Mouse (Mus musculus) gastrocnemius, adult 2 months (tissue): ENCODE data around the gene Uqcrfs1. TPM values are rescaled to one million over a fixed set of nuclear protein-coding genes. Genes with fewer than 3 reads are reported as not detected.

ENCODE experiments used
- DNase-seq: peaks from one replicate; pipeline ENCODE4 v3.0.0; 2022
- H3K27ac ChIP-seq: fragments of 200-600 bp; 2 replicates; pipeline ENCODE4 v1.8.1; 2022; ENCODE audit warnings: mild to moderate bottlenecking
- H3K4me3 ChIP-seq: fragments of 200-600 bp; 2 replicates; pipeline ENCODE4 v1.8.1; 2022; ENCODE audit warnings: mild to moderate bottlenecking, moderate library complexity
- CTCF ChIP-seq: fragments of 200-600 bp; IDR thresholded peaks from 2 replicates; pipeline ENCODE4 v1.8.1; 2022; ENCODE audit warnings: antibody characterized with exemption, mild to moderate bottlenecking, moderate library complexity
- intact Hi-C: fragments of 180-260 bp; cut with DNase I; formaldehyde crosslinking; loops from one replicate; pipeline ENCODE4 v1.15.1; 2025
- total RNA-seq, 2 experiments: library from RNA; stranded (reverse); gene quantifications; 2 replicates each; pipeline ENCODE4 v1.2.3; 2021

The Uqcrfs1 gene
- total RNA-seq, 2 experiments from 2014 or later = 441 to 666 TPM

DNA sequence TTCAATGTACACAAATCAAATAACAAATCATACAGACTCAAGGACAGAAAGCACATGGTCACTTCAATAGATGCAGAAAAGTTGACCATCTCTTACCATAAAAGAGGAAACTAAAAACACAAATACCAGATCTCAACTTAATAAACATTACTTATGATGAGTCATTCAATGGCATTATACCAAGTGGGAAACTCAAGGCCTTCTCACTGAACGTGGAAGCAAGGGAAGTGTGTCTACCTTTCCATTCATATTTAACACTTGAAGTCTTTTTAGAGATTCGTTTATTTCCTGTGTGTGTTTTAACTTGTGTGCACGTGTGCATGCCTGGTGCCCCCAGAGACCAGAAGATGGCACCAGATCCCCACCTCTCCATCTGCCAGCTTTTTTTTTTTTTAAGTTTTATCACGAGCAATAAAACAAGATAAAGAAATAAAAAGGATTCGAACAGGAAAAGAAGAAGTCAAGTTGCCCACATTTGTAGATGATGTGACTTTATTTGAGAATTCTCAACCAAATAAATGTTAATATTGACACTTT lies 8.0 kb upstream of the Uqcrfs1 start:
- intact Hi-C loops = no loop called here
- peak; percentile 53 for TF ChIP-seq CTCF

GRCm38 (mm10) chr13:30549339-30549738 lies 4.2 kb upstream of the Uqcrfs1 start:
- TF ChIP-seq CTCF = no peak
- Histone ChIP-seq H3K27ac (no peak overlapping the region), H3K4me3 (no peak overlapping the region)
- intact Hi-C loops = loop anchor here (5.0 to 10.0 kb wide), 4 partner anchors 277 to 1258 kb away; partner anchors contain the start of gene Foxc1
- no peak for DNase-seq

More for the DNA sequence above, 8.0 kb upstream of the Uqcrfs1 start:
- H3K27ac ChIP-seq = no peak overlapping the region
- DNase-seq = no peak
- no peak overlapping the region for H3K4me3 ChIP-seq

DNA sequence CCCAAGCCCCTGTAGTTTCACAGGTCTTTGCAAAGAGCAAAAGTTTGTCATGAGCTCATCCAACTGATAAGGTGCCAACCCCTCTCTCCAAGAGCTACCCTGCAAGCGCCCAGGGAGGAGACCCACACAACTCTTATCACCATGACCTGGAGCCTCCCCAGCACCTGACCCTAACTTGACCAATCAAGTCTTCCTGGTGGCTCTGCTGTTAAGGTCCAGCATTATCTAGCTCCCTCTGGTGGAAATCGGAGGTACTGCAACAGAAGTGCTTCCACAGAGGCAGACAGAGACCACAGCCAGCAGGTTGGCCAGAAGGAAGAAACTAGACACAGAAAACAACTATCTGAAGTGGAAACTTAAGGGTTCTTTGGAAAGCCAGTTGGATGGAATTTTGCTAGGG lies 3.7 kb upstream of the Uqcrfs1 start:
- peak; percentile 98 for TF ChIP-seq CTCF
- peak; percentile 82 for DNase-seq
- Histone ChIP-seq H3K4me3 (no peak overlapping the region), H3K27ac (no peak overlapping the region)
- intact Hi-C loops = loop anchor here (5.0 to 10.0 kb wide), 4 partner anchors 277 to 1258 kb away; partner anchors contain the start of gene Foxc1

DNA sequence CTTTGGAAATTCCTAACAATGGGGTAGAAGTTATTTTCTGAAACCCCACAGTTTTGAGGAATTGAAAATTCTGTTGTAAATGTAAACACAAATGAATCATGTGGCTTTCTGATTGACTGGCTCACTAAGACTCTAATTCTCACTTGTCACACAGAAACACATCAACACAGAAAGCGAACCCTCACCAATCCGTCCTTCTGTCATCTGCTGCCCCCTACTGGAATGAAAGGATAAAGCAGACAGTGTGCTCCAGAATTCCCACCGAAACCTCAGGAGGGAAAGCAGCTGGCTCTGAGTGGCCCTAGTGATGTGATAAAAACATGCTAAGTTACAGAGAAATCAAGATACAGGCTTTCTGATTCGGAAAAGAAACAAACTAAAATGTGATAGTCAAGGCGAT lies 14.4 kb downstream of the Uqcrfs1 start:
- no peak overlapping the region for H3K27ac ChIP-seq
- TF ChIP-seq CTCF = peak; percentile 87
- no peak overlapping the region for H3K4me3 ChIP-seq
- intact Hi-C loops = loop anchor here (1.0 kb wide), 1 partner anchor 258 kb away; no protein-coding TSS in a partner anchor
- DNase-seq = peak; percentile 45

- intact Hi-C loops = no loop called here
- no peak for TF ChIP-seq CTCF
- DNase-seq = peak; percentile 57
- Histone ChIP-seq H3K4me3 (no peak overlapping the region), H3K27ac (no peak overlapping the region)
Observed at GRCm38 (mm10) chr13:30524961-30525360, 20.2 kb downstream of the Uqcrfs1 start.

DNA sequence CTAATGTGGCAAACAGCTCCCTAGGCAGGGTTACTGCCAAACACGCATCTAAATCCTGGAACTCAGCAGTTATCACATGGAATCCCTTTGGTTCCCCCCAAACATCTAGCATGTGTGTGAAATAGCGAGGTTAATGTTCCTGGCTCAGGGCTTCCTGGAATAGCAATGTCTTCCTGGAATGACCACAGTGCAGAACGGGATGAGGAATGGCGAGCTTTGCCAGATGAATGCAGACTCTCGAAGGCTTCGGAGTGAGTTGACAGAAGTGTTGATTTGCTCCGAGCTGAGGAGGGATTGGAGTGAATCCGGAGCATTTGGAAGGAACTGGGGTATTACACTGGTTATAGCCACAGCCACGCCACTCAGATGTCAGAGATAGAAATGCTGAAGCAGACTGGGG lies 21.2 kb downstream of the Uqcrfs1 start:
- intact Hi-C loops = no loop called here
- no peak for TF ChIP-seq CTCF
- peak; percentile 46 for DNase-seq
- Histone ChIP-seq H3K4me3 (peak overlapping the region; percentile 36), H3K27ac (peak overlapping the region; percentile 48)

DNA sequence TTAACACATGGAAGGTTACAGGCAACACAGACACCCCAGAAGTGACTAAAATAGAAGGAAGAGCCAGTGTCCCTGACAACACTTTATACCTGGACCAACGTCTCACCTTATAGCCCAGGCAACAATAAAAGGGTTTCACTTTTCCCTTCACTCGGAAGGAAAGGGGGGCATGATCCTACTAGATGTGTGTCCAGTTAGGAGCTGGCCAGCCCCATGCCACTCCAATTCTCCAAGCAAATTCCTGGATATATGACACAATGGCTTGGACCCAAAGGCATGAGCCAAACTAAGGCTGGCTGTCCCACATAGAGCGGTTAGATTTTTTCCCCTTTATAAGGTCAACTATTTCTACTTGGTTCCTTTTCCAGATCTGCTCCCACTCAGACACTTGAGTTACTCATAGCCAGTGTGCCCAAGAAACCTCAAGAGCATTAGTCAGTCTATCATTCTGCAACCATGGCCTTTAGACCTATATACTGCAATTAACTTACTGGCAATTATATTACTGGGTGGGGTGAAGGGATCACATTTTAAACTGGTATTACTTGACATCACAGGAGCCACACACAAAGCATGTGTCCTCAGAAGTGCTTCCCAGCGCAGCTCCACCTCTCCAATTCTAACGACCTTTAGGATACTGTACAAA lies 21.8 kb downstream of the Uqcrfs1 start:
- Histone ChIP-seq H3K4me3 (no peak overlapping the region), H3K27ac (no peak overlapping the region; the same call in 1 of the 2 replicates)
- no peak for DNase-seq
- TF ChIP-seq CTCF = no peak
- intact Hi-C loops = no loop called here

DNA sequence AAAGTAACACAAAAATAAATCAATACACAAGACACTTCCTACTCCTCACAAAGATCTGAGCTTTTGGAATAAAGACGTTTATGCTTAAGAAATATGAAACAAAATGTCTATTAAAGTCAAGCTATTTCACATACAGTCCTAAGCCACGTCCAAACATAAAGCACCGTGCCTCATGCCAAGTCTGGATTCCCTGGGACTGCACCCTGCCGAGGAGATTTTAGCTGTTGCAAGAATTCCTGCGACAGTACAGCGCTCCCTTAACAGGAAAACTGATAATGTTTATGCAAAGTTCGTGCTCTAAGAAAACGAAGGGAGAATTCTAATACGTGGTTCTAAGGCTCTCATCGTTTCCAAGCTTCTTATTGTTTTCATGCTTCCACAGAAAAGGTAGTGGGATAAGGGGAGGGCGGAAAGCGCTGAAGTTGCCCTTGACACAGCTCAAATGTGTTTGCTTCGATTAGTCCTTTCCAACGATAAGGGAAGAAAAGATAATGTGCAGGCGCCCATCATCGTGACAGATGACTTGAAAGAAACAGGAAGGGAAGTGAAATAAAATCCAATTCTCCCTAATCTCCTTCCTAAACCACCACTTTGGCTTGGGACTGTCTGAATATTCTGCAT lies 23.8 kb downstream of the Uqcrfs1 start:
- no peak for DNase-seq
- Histone ChIP-seq H3K4me3 (no peak overlapping the region), H3K27ac (no peak overlapping the region)
- intact Hi-C loops = no loop called here
- no peak for TF ChIP-seq CTCF

DNA sequence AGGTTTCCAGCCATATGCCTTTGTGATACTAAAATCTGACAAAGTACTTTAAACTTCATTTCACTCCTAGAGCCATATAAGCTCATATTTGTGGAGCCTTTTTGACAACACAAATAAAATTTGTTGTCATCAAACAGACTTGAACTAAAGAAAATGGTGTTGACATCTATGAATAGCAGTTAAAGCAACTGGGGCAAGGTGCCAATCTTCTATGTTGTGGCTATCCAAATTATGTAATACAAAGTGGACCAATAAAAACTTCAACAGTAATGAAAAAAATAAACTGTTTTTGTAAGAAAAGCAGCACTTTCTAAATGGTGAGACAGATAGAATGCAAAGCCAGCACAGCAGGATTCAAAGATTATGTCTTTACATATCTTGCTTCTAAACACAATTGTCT lies 27.0 kb downstream of the Uqcrfs1 start:
- no peak for DNase-seq
- no peak for TF ChIP-seq CTCF
- no peak overlapping the region for H3K27ac ChIP-seq
- no peak overlapping the region for H3K4me3 ChIP-seq
- intact Hi-C loops = no loop called here

- DNase-seq = no peak
- Histone ChIP-seq H3K27ac (no peak overlapping the region), H3K4me3 (no peak overlapping the region)
- no peak for TF ChIP-seq CTCF
- intact Hi-C loops = no loop called here
Observed at GRCm38 (mm10) chr13:30507651-30508050, 37.5 kb downstream of the Uqcrfs1 start.

GRCm38 (mm10) chr13:30501860-30502395 lies 43.2 kb downstream of the Uqcrfs1 start:
- intact Hi-C loops = loop anchor here (1.0 kb wide), 1 partner anchor 27 kb away; no protein-coding TSS in a partner anchor
- no peak overlapping the region for H3K4me3 ChIP-seq

More at GRCm38 (mm10) chr13:30501860-30502395, 43.2 kb downstream of the Uqcrfs1 start:
- no peak for DNase-seq
- peak; percentile 85 for TF ChIP-seq CTCF
- H3K27ac ChIP-seq = no peak overlapping the region

Other genes with a start within 250 kb of the Uqcrfs1 start
- 1 to 10 TPM; 4.0 to 5.0 TPM for gene Agtr1a, start 208.9 kb downstream of the Uqcrfs1 start, total RNA-seq
- 10 to 100 TPM; 36.2 to 59.5 TPM for gene Dusp22, start 114.6 kb upstream of the Uqcrfs1 start, total RNA-seq
- 1 to 10 TPM in 1 of 2 experiments, under 1 TPM in 1; 0.64 to 2.5 TPM for gene Irf4, start 203.9 kb upstream of the Uqcrfs1 start, total RNA-seq